Mouse (Mus musculus): ENCODE measurements around the gene Mylpf.

GRCm38 (mm10) chr7:127194633-127195029 lies 14.1 kb upstream of the Mylpf start:
- no peak for TF ChIP-seq CTCF (IDR thresholded peaks at IDR 0.05; ENCODE audit: control insufficient read depth, insufficient read depth, insufficient read length)
- no peak for TF ChIP-seq MAX (IDR thresholded peaks at IDR 0.05)

All from C2C12 (cell line).